Mouse (Mus musculus) kidney, postnatal 25 days (tissue): ENCODE measurements at regions not wholly inside any gene's neighbourhood (a gene's known extent, or its start where the extent isn't known, plus 50 kb on each side); places are given as distances from the start of the nearest gene placed in this dataset.

ENCODE experiments used
- DNase-seq, 2 experiments: peaks; one replicate each; pipeline ENCODE4 v3.0.0; 2021; ENCODE audit warnings: mixed read lengths in 2 of 2

DNA sequence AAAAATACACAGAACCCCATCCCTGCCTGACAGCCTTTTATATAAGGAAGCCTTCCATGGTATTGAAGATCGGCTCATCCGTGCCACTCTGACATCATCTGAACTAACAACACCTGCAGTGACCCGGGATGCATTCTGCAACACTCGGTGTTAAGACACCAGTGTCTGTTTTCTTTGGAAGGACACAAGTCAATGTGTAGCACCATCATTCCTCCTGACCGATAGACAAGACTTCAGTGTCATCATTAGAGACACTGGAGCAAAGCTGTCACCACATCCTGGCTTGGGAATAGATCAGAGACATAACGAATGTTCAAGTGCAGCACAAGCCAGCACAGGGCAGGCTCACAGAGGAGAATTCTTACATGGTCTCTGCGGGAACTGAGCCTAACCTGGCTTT lies 77.5 kb upstream of the Runx1 start:
- DNase-seq: no peak

DNA sequence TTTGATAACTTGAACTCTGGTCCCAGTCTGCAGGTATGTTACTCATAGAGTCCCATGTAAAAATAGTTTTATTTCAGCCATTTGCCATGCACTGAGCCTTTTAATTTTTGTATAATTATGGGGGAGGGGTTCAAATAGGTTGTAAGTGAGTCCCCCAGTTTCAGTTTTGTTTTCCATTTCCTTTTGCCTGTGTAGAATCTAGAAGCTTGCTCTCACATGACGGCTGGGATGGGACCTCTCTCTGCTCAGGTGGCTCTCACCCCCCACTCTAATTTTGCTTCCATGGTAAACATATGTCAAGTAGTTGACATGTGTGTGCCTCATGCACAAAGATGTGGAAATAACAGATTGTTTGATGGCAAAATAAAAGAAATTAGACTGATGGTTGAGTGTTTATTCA lies 73.8 kb upstream of the Runx1 start:
- no peak for DNase-seq

DNA sequence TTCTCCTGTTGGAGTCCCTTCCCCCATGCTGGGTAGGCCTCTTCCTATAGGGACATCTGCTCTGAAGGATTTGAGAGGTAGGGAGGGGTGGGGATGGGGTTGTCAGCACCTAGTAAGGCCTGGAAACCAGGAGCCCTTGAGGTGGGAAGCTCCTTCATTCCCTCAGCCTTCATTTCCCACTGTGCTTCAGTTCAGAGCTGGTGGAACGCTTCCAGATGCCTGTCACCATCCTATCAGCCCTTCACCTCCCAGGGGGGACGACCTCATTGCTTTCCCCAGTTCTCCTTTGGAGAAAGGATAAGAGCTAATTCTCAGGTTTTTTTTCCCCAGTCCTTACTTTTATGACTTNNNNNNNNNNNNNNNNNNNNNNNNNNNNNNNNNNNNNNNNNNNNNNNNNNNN lies 65.8 kb upstream of the Runx1 start:
- DNase-seq: no peak

DNA sequence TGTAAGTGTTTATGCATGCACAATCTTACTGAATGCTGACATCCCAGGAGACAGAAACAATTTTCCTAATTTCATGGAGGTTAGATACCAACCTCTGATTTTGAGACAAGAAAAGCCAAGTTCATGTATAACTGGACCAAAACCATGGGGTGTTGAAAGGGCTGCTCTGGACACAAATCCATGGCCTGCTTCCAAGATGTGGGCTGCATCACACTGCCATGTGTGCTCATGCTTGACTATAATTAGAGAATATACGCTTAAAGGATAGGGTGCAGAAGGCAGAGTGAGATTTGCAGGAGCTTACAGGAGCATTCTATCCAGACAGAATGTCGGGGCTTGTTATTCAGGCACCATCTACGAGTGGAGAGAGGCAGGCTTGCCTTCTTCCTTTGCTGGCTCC lies 64.8 kb upstream of the Runx1 start:
- DNase-seq: no peak

DNA sequence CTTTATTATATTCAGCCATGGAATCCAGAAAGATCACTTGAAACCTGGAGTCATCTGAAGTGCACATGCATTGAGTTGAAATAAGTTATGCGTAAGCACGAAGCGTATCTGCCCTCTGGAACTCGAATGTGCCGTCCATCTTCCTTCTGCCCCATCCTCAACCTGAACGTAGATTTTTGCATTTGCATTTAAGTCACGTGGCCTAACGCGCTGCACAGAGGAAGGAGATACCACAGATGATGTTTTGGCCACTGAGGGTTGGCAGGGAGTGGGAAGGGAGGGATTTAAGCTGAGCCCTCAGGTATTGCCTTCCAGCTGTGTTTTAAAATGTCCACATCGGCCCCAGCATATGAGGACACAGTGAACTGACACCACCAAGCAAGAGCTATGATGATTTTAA lies 63.6 kb upstream of the Runx1 start:
- no peak for DNase-seq

DNA sequence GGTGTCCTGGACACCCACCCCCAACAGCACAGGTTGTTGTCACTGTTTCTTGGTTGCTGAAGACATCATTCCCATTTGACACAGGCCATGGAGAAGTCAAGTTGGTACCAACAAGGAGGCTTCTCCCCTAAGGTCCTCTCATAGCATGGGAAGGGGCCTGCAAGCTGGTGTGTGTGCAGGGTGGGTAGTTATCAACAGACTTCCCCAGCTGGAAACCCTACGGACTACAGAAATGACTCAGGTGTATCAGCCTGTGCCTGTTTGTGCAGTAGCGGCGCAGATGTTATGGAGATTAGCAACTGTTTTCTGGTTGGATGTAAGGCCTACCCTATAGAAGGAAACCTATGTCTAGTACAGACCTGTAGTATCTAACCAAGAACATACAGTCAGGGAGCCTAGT lies 60.3 kb upstream of the Runx1 start:
- DNase-seq: no peak

DNA sequence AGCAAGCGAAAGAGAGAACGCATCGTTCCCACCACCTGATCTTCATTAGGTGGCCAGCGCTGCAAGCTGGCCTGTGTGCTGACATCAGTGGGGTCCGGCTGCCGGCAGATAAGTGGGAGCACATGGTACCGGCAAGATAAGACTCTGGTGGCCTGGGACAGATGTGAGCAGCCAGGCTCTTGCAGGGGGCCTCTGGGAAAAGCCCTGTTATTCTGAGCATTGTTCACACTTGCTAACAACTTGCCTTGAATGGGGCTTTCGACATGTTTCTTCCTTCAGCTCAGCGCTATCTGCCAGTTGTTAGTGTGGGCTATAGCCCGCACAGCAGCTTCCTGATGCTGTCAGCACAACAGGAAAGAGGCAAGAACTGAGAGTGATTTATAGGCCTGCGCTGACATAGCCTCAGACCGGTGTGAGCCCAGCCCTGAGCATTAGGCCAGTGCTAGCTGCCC lies 57.9 kb upstream of the Runx1 start:
- no peak for DNase-seq

DNA sequence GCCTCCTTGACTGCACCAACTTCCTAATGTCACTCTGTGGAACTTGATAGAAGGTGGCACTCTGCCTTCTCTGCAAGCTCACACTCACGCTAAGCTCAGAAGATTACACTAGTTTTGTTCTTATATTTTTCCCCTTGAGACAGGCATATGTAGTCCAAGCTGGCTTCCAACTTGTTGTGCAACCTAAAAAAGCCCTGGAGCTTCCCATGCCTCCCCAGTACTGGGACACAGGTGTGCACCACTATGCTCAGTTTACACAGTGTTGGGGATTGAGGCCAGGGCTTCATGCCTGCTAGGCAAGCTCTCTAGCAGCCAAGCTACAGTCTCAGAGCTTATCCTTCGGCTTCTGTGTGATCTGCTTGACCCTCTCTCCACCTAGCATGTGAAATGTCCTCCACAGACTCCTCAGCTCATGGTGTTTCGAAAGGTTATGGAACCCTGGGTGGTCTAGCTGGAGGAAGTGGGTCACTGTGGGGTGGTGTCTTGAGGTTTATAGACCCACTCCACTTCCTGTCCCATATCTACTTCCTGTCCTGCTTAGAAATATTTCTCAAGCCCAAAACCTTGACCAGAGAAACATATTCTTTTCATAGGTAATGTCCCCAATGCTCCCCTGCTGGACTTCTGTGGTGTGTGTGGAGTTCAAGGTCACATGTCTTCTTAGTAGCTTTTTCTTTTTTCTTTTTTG lies 54.6 kb upstream of the Runx1 start:
- DNase-seq: no peak

DNA sequence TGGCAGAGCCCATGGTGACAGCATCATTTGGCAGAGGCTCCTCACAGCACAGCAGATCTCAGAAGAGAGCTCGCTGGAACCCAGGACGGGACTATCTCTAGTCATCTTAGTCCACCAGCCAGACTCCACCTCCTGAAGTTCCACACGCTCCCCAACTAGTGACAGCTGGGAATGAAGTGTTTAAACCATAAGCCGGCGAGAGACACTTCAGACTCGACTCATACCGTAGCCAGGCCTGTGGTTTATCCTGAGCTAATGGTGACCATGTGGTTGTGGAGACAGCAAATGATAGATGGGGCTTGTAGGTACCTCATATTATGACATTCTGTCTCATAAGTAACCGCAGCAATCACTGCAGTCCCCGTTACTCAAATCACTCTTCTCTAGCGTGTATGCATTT lies 52.1 kb upstream of the Runx1 start:
- no peak for DNase-seq
